Mouse (Mus musculus) heart, embryonic 16.5 days (tissue): ENCODE measurements around the gene Cmah. TPM values are rescaled to one million over a fixed set of nuclear protein-coding genes. Genes with fewer than 3 reads are reported as not detected.
"Not testable (repeated sequence)": the region's sequence is repeated elsewhere in the genome, so short reads cannot be mapped to it uniquely, and the experiment has no call there.

Experiments used
- ATAC-seq: fragments of 200-750 bp; cut with Nextera tagmentation; replicated peaks from 2 replicates; pipeline ENCODE4 v1.8.0; 2017; ENCODE audit warnings: moderate number of reproducible peaks; ENCODE audit not compliant: insufficient read depth, low FRiP score; ENCODE audit errors: extremely low read depth
- H3K27ac ChIP-seq: fragments of 300-500 bp; sonication (generic); 2 replicates; pipeline ENCODE4 v1.5.1; 2014; ENCODE audit warnings: mild to moderate bottlenecking, low read length, control low read depth, moderate library complexity
- H3K27me3 ChIP-seq: fragments of 300-500 bp; sonication (generic); 2 replicates; pipeline ENCODE4 v1.6.1; 2014; ENCODE audit warnings: low read length, mixed read lengths; ENCODE audit not compliant: control insufficient read depth, insufficient read depth
- H3K36me3 ChIP-seq: fragments of 300-500 bp; sonication (generic); 2 replicates; pipeline ENCODE4 v1.6.1; 2014; ENCODE audit not compliant: control insufficient read depth, insufficient read depth
- H3K4me1 ChIP-seq: fragments of 300-500 bp; sonication (generic); 2 replicates; pipeline ENCODE4 v1.6.1; 2014; ENCODE audit warnings: low read length, mixed read lengths; ENCODE audit not compliant: control insufficient read depth, insufficient read depth
- H3K4me2 ChIP-seq: fragments of 300-500 bp; sonication (generic); 2 replicates; pipeline ENCODE4 v1.6.1; 2014; ENCODE audit warnings: low read depth, mild to moderate bottlenecking, control low read depth, low read length
- H3K4me3 ChIP-seq: fragments of 300-500 bp; sonication (generic); 2 replicates; pipeline ENCODE4 v1.5.1; 2014; ENCODE audit warnings: mild to moderate bottlenecking, control low read depth, low read length
- H3K9ac ChIP-seq: fragments of 300-500 bp; sonication (generic); 2 replicates; pipeline ENCODE4 v1.6.1; 2014; ENCODE audit warnings: low read length, control low read depth
- H3K9me3 ChIP-seq: fragments of 300-500 bp; sonication (generic); replicated peaks from 2 replicates; pipeline ENCODE4 v1.6.1; 2016; ENCODE audit warnings: low read length; ENCODE audit not compliant: control insufficient read depth
- WGBS: fragments of 180-500 bp; shearing (Covaris S2); extraction: QIAGEN DNeasy Blood & Tissue Kit; methylation state at CpG from one replicate; pipeline ENCODE4 v1.1.7; 2014; 5-methylcytosine and 5-hydroxymethylcytosine counted together
- polyA plus RNA-seq: library from polyadenylated mRNA; unstranded; fragments of >200 nt; fragmentation: Nextera tagmentation; extraction: Ambion mirVana; gene quantifications from 2 replicates; pipeline ENCODE4 v1.2.1, GENCODE M21; 2015

Cmah gene
- polyA plus RNA-seq, 1 experiment from 2014 or later = 2.2 TPM

DNA sequence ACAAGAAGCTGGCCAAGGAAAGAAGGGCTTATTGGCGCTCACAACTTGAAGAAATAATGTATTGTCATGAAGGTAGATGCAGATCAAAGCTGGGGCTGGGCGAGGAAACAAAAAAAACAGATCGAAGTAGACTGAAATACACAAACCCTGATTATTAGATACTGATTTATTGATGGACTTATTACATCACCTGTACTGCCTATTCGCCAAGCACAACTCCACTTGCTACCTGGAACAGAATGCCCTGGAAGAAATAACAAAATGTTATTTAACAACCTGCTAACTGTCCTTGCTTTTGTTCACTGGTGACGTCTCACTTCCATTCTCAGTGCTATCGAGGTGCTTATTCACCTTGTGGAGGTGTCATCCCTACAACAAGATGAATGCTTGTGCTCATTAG lies 38.0 kb downstream of the Cmah start:
- Histone ChIP-seq H3K4me1 (no peaks in the 10 kb centered on the region), H3K4me3 (no peak overlapping the region), H3K4me2 (no peak overlapping the region), H3K36me3 (no peaks in the 10 kb centered on the region), H3K9ac (no peak overlapping the region), H3K9me3 (no peaks in the 10 kb centered on the region), H3K27ac (no peak overlapping the region), H3K27me3 (no peaks in the 10 kb centered on the region)
- WGBS = 88% methylated on average over 6 of the region's 6 CpGs
- ATAC-seq = no peak

DNA sequence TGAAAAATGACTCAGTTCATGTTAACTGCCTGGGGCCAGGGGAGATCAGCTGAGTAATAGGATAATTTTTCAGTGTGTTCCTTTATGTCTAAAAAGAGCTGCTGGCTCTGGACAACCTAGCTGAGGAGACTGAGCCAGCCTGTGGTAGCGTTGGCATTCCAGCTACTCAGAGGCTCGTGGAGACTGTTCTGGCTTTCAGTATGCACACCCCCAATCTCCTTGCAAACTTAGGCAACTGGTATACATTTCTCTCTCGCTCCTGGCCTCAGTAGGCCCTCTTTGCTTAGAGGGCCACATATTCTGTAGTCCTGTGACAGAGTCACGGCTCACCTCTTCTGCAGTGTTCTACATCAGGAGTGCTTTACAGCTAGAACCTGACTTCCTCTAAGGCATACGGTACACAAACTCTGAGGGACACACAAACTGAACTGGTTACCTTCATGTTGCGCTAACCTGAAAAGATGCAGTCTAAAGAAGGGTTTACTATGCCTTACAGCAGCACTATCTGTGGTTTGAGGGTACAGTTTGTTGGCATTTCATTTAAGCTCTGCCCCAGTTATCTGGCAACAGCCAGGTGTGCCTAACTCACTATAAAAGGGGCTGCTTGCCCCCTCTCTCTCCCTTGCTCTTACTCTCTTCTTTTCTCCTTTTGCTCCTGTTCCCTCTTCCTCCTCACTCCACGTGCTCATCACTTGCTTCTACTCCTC lies 45.8 kb downstream of the Cmah start:
- ATAC-seq = 0 out of 2 replicates have a peak, but pooled peaks have one; percentile 4
- Histone ChIP-seq H3K27ac (peak overlapping the region; percentile 42), H3K9ac (no peak overlapping the region), H3K36me3 (no peaks in the 10 kb centered on the region), H3K4me2 (no peak overlapping the region), H3K4me3 (no peak overlapping the region), H3K4me1 (peaks cover 10% of the 10 kb centered on the region), H3K9me3 (no peaks in the 10 kb centered on the region), H3K27me3 (no peaks in the 10 kb centered on the region)
- 83% methylated on average over 7 of the region's 7 CpGs for WGBS

DNA sequence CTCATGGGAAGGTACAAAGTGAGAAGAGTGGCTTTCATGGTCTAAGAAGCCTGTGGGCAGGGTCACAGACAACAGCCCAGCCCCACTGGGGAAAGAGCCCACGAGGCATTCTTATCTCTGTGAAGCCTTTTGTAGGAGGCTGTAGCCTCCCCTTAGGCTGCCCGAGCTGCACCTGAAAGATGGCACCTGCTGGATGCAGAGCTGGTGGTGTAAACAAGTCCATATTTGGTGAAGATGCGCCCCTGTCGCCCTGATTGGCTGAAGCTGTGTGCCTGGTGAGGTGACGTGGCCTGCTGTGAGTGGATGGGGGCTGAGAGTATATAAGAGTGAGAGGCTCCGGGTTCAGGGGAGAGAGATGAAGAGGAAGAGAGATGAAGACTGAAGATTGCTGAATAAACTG lies 47.4 kb downstream of the Cmah start:
- H3K4me3 ChIP-seq, H3K9ac ChIP-seq, H3K27me3 ChIP-seq, H3K4me2 ChIP-seq, H3K9me3 ChIP-seq, H3K36me3 ChIP-seq: not testable (repeated sequence)
- 65% methylated on average over 6 of the region's 6 CpGs for WGBS
- ATAC-seq = 0 out of 2 replicates have a peak, but pooled peaks have one; percentile 25
- peaks cover 10% of the 10 kb centered on the region for H3K4me1 ChIP-seq
- 0 out of 2 replicates have a peak overlapping the region, but pooled peaks have one; percentile 46 for H3K27ac ChIP-seq

DNA sequence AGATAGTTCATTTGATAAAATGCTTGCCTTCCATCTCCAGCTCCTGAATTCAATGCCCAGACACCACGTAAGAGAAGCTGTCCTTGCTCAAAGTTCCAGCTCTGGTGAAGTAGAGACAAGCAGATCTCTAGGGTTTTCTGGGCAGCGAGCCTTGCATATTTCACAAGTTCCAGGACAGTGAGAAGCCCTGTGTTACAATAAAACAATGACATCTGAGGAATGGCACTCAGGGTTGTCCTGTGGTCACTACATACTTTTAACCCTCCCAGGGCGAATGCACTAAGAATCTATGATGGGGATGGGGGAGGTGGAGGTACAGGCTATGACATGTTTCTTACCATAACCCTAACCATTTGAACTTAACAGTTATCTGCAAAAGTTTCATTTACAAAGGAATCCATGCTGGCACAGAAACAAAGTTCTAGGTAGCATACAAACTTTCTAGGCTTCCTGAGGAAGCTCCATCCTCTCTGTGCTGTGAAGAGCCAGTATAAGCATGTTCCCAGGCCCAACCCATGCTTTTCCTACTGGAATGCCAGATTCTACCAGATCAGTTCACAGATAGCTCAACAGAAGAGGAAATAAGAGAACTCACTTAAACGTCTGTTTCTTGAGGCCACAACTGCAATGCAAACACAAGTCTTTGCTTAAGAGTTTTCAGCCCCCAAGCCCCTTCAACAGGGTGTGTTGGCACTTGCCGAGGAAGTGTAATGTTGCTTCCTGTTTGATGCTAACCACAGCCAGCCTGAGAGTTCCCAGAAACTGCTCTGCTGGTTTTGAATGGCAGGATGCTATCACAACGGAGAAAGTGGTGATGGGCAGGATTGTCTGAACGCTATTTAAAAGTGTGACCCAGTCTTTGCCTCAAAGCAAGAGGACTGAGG lies 48.4 kb downstream of the Cmah start:
- WGBS = 30% methylated on average over 7 of the region's 7 CpGs
- no peak overlapping the region for H3K9ac ChIP-seq
- H3K4me1 ChIP-seq = peaks cover 10% of the 10 kb centered on the region
- H3K4me2 ChIP-seq = peak overlapping the region; percentile 7; the same call in 1 of the 2 replicates
- H3K4me3 ChIP-seq = no peak overlapping the region
- no peaks in the 10 kb centered on the region for H3K27me3 ChIP-seq
- H3K36me3 ChIP-seq = no peaks in the 10 kb centered on the region
- no peaks in the 10 kb centered on the region for H3K9me3 ChIP-seq
- peak overlapping the region; percentile 47; the same call in 1 of the 2 replicates for H3K27ac ChIP-seq
- ATAC-seq = peak; percentile 58; the same call in 1 of the 2 replicates

DNA sequence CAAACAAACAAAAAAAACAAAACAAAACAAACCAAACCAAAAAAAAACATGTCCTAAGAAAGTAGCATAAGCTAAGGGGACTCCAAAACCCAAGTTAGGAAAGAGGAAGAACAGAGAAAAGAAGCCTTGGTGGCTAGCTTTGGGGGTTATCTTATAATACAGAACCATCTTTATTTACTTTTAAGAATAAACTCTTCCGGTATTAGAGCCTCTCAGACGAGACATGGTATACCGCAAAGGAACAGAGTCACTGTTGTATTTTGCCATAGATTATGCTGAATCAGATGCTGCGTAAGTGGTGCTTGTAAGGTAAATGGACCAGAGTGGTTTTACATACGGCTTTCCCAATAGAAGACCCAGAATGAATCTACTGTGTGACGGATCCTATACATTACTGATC lies 53.5 kb downstream of the Cmah start:
- Histone ChIP-seq H3K27me3 (no peaks in the 10 kb centered on the region), H3K9ac (no peak overlapping the region), H3K9me3 (no peaks in the 10 kb centered on the region), H3K4me1 (peaks cover 2% of the 10 kb centered on the region), H3K27ac (no peak overlapping the region), H3K4me3 (no peak overlapping the region), H3K4me2 (no peak overlapping the region), H3K36me3 (no peaks in the 10 kb centered on the region)
- 82% methylated on average over 6 of the region's 6 CpGs for WGBS
- no peak for ATAC-seq

DNA sequence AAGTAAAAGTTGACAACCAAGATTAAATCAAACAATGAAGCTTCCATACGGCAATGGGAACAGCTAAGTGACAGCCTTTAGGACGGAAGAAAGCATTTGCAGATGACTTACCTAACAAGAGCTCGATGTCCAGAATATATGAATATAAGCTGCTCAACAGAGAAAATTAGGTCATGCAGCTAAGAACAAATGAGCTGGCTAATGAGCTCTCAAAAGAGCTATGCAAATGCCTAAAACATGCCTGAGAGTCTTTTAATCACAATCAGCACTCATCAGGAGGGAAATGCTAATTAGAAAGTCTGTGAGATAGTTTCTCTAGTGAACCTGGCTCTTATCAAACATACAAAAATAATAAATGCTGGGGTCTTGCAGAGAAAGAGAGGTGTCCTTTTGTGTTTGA lies 56.7 kb downstream of the Cmah start:
- no peak for ATAC-seq
- no peak overlapping the region for H3K9ac ChIP-seq
- 81% methylated on average over 3 of the region's 3 CpGs for WGBS

DNA sequence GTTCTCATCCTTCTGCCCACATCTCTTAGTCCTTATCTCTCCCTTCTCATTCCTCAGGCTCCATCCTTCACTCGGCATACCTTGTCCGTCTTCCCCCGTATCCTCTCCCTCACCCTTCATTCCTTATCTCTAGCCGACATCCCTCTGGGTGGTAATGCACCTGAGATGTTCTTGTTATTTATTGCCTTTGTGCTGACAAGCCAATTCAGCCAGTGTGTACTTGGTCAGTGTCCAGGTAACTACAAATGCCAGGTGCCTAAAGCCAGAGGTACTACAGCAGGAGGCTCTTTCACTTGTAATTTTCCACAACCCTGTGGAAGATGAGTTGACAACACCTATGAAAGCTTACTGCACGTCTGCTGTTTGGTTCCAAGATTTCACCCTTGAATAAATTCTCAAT lies 64.7 kb downstream of the Cmah start:
- Histone ChIP-seq H3K27me3 (no peaks in the 10 kb centered on the region), H3K36me3 (no peaks in the 10 kb centered on the region), H3K4me3 (no peak overlapping the region), H3K9me3 (no peaks in the 10 kb centered on the region), H3K27ac (no peak overlapping the region), H3K9ac (no peak overlapping the region), H3K4me2 (no peak overlapping the region), H3K4me1 (peaks cover 7% of the 10 kb centered on the region; the same call in 1 of the 2 replicates)
- 62% methylated on average over 5 of the region's 5 CpGs for WGBS
- ATAC-seq = no peak

More for the DNA sequence above, 56.7 kb downstream of the Cmah start:
- no peaks in the 10 kb centered on the region for H3K36me3 ChIP-seq
- H3K27me3 ChIP-seq = no peaks in the 10 kb centered on the region
- no peak overlapping the region for H3K27ac ChIP-seq
- no peak overlapping the region for H3K4me2 ChIP-seq
- no peaks in the 10 kb centered on the region for H3K4me1 ChIP-seq
- H3K4me3 ChIP-seq = no peak overlapping the region
- H3K9me3 ChIP-seq = no peaks in the 10 kb centered on the region

DNA sequence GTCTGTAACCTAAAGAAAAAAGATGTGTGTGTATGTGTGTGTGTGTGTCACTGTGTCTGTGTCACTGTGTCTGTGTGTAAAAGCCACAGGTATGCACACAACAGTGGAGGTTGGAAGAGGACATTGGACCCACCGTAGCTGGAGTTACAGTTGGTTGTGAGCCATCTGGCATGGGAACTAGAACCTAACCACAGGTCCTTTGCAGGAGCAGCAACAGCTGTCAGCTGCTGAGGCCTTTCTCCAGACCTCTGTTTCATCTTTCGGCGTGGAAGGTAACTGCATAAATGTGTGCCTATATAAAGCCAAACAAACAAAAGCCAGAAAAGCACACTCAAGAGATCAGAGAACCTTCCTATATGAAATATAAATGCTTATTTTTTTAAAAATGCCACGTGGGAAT lies 65.5 kb downstream of the Cmah start:
- ATAC-seq = peak; percentile 80
- WGBS = 56% methylated on average over 4 of the region's 4 CpGs
- Histone ChIP-seq H3K36me3 (no peaks in the 10 kb centered on the region), H3K4me3 (no peak overlapping the region), H3K4me1 (peaks cover 7% of the 10 kb centered on the region; the same call in 1 of the 2 replicates), H3K9ac (no peak overlapping the region), H3K27ac (peak overlapping the region; percentile 59), H3K9me3 (no peaks in the 10 kb centered on the region), H3K27me3 (no peaks in the 10 kb centered on the region), H3K4me2 (no peak overlapping the region)

DNA sequence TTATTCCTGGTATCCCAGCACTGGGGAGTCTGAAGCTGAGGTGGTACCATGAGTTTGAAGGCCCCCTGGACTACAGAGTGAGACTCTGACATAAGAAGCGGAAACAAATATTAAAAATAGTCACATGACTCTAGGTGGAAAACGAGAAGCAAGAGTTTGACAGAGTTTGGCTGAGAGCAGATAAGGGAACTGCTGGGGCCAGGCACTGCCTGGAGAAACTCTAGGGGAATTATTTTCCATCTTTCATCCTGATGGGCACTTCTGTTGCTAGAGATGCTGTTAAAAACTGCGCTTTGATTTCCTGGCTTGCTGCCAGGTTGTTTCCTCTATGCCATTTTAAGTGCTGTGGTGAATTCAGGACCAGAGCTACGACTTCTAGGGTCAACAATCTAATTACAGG lies 65.9 kb downstream of the Cmah start:
- peak; percentile 32 for ATAC-seq
- Histone ChIP-seq H3K4me2 (peak overlapping the region; percentile 21; the same call in 1 of the 2 replicates), H3K4me1 (peaks cover 7% of the 10 kb centered on the region; the same call in 1 of the 2 replicates), H3K36me3 (no peaks in the 10 kb centered on the region), H3K9me3 (no peaks in the 10 kb centered on the region), H3K4me3 (no peak overlapping the region), H3K9ac (0 out of 2 replicates have a peak overlapping the region, but pooled peaks have one; percentile 28), H3K27ac (peak overlapping the region; percentile 59), H3K27me3 (no peaks in the 10 kb centered on the region)
- 10% methylated on average over 4 of the region's 4 CpGs for WGBS
